Mouse (Mus musculus): ENCODE measurements around the gene Olfr1497. TPM values are rescaled to one million over a fixed set of nuclear protein-coding genes. Genes with fewer than 3 reads are reported as not detected.

Gene Olfr1497
- total and polyA plus RNA-seq, 3 experiments = not detected

DNA sequence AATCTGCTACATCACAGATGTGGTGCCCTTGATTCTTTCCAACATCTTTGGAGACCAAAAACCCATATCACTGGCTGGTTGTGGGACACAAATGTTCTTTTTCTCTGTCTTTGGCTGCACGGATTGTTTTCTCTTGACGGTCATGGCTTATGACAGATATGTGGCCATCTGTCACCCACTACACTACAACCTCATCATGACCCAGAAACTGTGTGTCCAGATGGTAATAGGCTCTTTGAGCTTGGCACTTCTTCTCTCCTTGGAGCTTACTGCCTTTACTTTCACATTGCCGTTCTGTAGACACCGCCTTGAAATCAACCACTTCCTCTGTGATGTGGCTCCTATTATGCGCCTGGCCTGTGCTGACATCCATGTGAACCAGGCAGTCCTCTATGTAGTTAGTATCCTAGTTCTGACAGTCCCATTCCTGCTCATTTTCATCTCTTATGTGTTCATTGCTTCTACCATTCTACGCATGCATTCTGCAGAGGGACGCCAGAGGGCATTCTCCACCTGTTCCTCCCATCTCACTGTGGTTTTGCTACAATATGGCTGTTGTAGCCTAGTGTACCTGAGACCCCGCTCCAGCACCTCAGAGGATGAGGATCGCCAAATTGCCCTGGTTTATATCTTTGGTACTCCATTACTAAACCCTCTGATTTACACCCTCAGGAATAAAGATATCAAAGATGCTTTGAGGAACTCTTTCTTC is 29.3 kb downstream of the Olfr1497 start:
- H3K27me3 ChIP-seq (replicated peaks) = no peaks in the 10 kb centered on the region
- H3K4me1 ChIP-seq (ENCODE audit: control insufficient read depth in 1 of 2, insufficient read depth in 2 of 2) = no peaks in the 10 kb centered on the region
- peak overlapping the region; percentile 24; the same call in 1 of the 2 replicates for H3K4me2 ChIP-seq (ENCODE audit: insufficient read depth, low read depth, poor library complexity, severe bottlenecking)
- H3K27ac ChIP-seq (ENCODE audit: insufficient read depth, low read depth) = no peak overlapping the region
- no peaks in the 10 kb centered on the region for H3K79me2 ChIP-seq (replicated peaks; ENCODE audit: control insufficient read depth, extremely low read depth, insufficient read depth, poor library complexity, severe bottlenecking)
- DNase-seq (ENCODE audit: extremely low read depth) = peak; percentile 10
- TF ChIP-seq RAD21 (IDR thresholded peaks at IDR 0.05; ENCODE audit: low read depth, low read length) = peak; percentile 54
- no peak for TF ChIP-seq NELFE (IDR thresholded peaks at IDR 0.05; ENCODE audit: low read depth, low read length)
- peak; percentile 62 for TF ChIP-seq SMC3 (IDR thresholded peaks at IDR 0.05; ENCODE audit: low read depth, low read length)
- TF ChIP-seq NRF1 (IDR thresholded peaks at IDR 0.05; ENCODE audit: low read depth, low read length) = no peak
- TF ChIP-seq CHD1 (IDR thresholded peaks at IDR 0.05; ENCODE audit: low read depth, low read length) = no peak
- no peak for TF ChIP-seq MAFK (IDR thresholded peaks at IDR 0.05; ENCODE audit: insufficient replicate concordance, low read length)
- no peak for TF ChIP-seq ZC3H11A (IDR thresholded peaks at IDR 0.05; ENCODE audit: low read depth, low read length)
- no peak for TF ChIP-seq KAT2A (IDR thresholded peaks at IDR 0.05; ENCODE audit: insufficient replicate concordance, low read length)
- TF ChIP-seq EP300 (IDR thresholded peaks at IDR 0.05; ENCODE audit: low read length) = no peak
- TF ChIP-seq CTCF (conservative IDR thresholded peaks at IDR 0.05 in 1 of 2, IDR thresholded peaks at IDR 0.05 in 1 of 2; ENCODE audit: low read depth in 2 of 2, low read length in 2 of 2) = peak in 1 of 2 experiments; percentile 67; a peak in 2 of 4 replicates
- TF ChIP-seq TCF12 (IDR thresholded peaks at IDR 0.05; ENCODE audit: low read depth, low read length) = no peak
- no peak for TF ChIP-seq MYC (IDR thresholded peaks at IDR 0.05; ENCODE audit: low read depth, low read length)
- no peak for TF ChIP-seq HCFC1 (IDR thresholded peaks at IDR 0.05; ENCODE audit: low read depth, low read length)
- TF ChIP-seq POLR2AphosphoS2 (IDR thresholded peaks at IDR 0.05; ENCODE audit: low read depth, low read length) = no peak
- TF ChIP-seq RCOR1 (conservative IDR thresholded peaks at IDR 0.05; ENCODE audit: low read depth, low read length) = no peak
- H3K9me3 ChIP-seq (replicated peaks; ENCODE audit: low read length) = no peaks in the 10 kb centered on the region
- no peak overlapping the region for H3K4me3 ChIP-seq (replicated peaks in 1 of 3; ENCODE audit: low read depth in 2 of 3, low read length in 2 of 3, poor library complexity in 1 of 3)
- no peak overlapping the region for H3K9ac ChIP-seq (ENCODE audit: insufficient read depth, low read depth)
- in situ Hi-C loops (cut with MboI; ENCODE audit: low pct_ligation_motif_present, low pct_unique_long_range_greater_than_20kb, low sequenced_read_pairs) = no loop called here
- dilution Hi-C loops (cut with MboI; ENCODE audit: extremely low pct_ligation_motif_present, extremely low pct_unique_long_range_greater_than_20kb, low sequenced_read_pairs) = no loop called here
- no peaks in the 10 kb centered on the region for H3K36me3 ChIP-seq (replicated peaks in 1 of 2; ENCODE audit: control insufficient read depth in 1 of 2, insufficient read depth in 1 of 2, low read length in 1 of 2)

DNA sequence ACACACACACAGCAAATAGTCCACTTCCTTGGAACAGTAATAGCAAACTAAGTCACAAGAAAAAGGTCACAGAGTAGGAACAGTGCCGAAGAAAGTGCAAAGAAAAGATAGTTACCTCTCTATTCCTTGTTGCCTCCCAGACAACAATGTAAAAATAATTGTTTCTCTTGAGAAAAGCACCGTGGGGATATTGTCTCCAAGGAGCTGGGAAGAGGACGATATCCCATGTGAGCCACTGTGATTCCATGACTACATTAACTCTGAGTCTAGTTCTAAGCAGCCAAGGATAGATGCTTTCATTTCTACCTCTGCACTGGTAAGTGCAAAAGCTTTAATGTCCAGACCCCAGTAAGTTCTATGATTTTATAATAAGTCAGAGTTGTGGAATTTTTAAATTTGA is 33.7 kb downstream of the Olfr1497 start, which contains the start of gene Olfr1495:
Olfr1495 (plus strand) TSS at position 301 of the 400 bp plus-strand sequence.
- no peaks in the 10 kb centered on the region for H3K4me1 ChIP-seq (ENCODE audit: control insufficient read depth in 1 of 2, insufficient read depth in 2 of 2)
- in situ Hi-C loops (cut with MboI; ENCODE audit: low pct_ligation_motif_present, low pct_unique_long_range_greater_than_20kb, low sequenced_read_pairs) (no loop called here), dilution Hi-C loops (cut with MboI; ENCODE audit: extremely low pct_ligation_motif_present, extremely low pct_unique_long_range_greater_than_20kb, low sequenced_read_pairs) (no loop called here)
- H3K4me3 ChIP-seq (replicated peaks in 1 of 3; ENCODE audit: low read depth in 2 of 3, low read length in 2 of 3, poor library complexity in 1 of 3) = no peak within 1 kb of the TSS
- H3K27ac ChIP-seq (ENCODE audit: insufficient read depth, low read depth) = no peak within 1 kb of the TSS
- no peaks in the 10 kb centered on the region for H3K27me3 ChIP-seq (replicated peaks)
- DNase-seq (ENCODE audit: extremely low read depth) = no peak
- H3K4me2 ChIP-seq (ENCODE audit: insufficient read depth, low read depth, poor library complexity, severe bottlenecking) = no peak within 1 kb of the TSS
- no peak within 1 kb of the TSS for H3K9ac ChIP-seq (ENCODE audit: insufficient read depth, low read depth)
- H3K9me3 ChIP-seq (replicated peaks; ENCODE audit: low read length) = no peaks in the 10 kb centered on the region
- no peaks in the 10 kb centered on the region for H3K79me2 ChIP-seq (replicated peaks; ENCODE audit: control insufficient read depth, extremely low read depth, insufficient read depth, poor library complexity, severe bottlenecking)
- no peak for TF ChIP-seq ZMIZ1 (IDR thresholded peaks at IDR 0.05; ENCODE audit: low read depth, low read length)
- no peak for TF ChIP-seq MYC (IDR thresholded peaks at IDR 0.05; ENCODE audit: low read depth, low read length)
- no peak for TF ChIP-seq IRF4 (IDR thresholded peaks at IDR 0.05; ENCODE audit: low read depth, low read length)
- no peak for TF ChIP-seq CTCF (conservative IDR thresholded peaks at IDR 0.05 in 1 of 2, IDR thresholded peaks at IDR 0.05 in 1 of 2; ENCODE audit: low read depth in 2 of 2, low read length in 2 of 2)
- no peak for TF ChIP-seq TCF12 (IDR thresholded peaks at IDR 0.05; ENCODE audit: low read depth, low read length)
- no peak for TF ChIP-seq ZC3H11A (IDR thresholded peaks at IDR 0.05; ENCODE audit: low read depth, low read length)
- TF ChIP-seq PAX5 (IDR thresholded peaks at IDR 0.05; ENCODE audit: low read length) = no peak
- TF ChIP-seq BHLHE40 (IDR thresholded peaks at IDR 0.05; ENCODE audit: low read depth, low read length) = no peak
- no peak for TF ChIP-seq POLR2A (IDR thresholded peaks at IDR 0.05; ENCODE audit: low read depth, low read length)
- TF ChIP-seq ZNF384 (IDR thresholded peaks at IDR 0.05; ENCODE audit: low read depth, low read length) = no peak
- TF ChIP-seq ZKSCAN1 (IDR thresholded peaks at IDR 0.05; ENCODE audit: borderline replicate concordance, low read depth, low read length) = no peak
- TF ChIP-seq SIN3A (IDR thresholded peaks at IDR 0.05; ENCODE audit: low read length) = no peak
- TF ChIP-seq RCOR1 (conservative IDR thresholded peaks at IDR 0.05; ENCODE audit: low read depth, low read length) = no peak
- no peaks in the 10 kb centered on the region for H3K36me3 ChIP-seq (replicated peaks in 1 of 2; ENCODE audit: control insufficient read depth in 1 of 2, insufficient read depth in 1 of 2, low read length in 1 of 2)

Data from CH12.LX (cell line).